Mouse (Mus musculus): ENCODE measurements at regions not wholly inside any gene's neighbourhood (a gene's known extent, or its start where the extent isn't known, plus 50 kb on each side); places are given as distances from the start of the nearest gene placed in this dataset.

- TF ChIP-seq CTCF (IDR thresholded peaks at IDR 0.05; ENCODE audit: low read depth, low read length): no peak
- no peak for TF ChIP-seq POLR2A (IDR thresholded peaks at IDR 0.05; ENCODE audit: insufficient read depth, low read length)
- TF ChIP-seq EP300 (IDR thresholded peaks at IDR 0.05; ENCODE audit: insufficient read depth, low read depth, low read length): no peak
Measured at GRCm38 (mm10) chr16:24213577-24213976, 179.7 kb upstream of the Lpp start.

All from ES-Bruce4 (cell line).